ENCODE assay signal across 12 mouse cellular contexts in the genomic region with DNA sequence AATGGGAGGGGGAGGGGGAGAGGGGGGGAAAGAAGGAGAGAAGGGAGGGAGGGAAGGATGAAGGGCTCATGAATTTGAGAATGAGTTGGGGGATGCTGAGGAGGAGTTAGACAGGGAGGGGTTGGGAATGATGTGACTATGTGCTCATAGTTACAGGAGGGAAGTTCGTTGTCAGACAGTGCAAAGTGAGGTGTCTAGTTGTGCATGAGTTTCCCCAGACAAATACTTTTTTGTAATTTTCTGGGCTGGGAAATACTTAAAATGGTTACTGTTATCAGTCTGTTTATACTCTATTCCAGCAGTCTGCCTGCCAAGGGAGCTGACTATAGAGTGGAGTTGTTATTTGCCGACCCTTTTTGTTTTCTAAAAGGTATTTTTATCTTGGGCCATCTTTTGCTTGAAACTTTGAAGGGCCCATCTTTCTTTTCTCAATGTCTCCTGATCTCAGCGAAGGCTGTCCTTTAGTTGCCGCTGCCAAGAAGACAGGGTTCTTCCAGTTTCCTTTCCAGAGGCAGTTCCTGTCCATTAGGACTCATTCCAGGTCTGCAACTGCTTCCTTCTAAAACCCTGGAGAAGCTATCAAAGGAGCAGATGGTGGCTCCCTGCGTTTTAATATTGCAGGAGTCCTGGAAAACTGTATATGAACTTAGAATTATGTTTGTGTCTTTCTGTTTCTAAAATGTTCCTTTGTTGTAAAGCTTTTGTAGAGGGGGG.
DNase-seq lines count a peak whose midpoint lies in the region; ATAC-seq and TF ChIP-seq lines count a peak whose summit lies in the region.
"Had no signal": no experiment of that assay in that cellular context is flagged by ENCODE, and none has a peak within 500 bp of the region (broad histone marks: within the 10 kb centered on the region; RNA-seq: fewer than 3 reads in every experiment).

No protein-coding gene starts in this region.

- DNase-seq in gastrocnemius, adult 2 months: peak; percentile 38
- no peak for DNase-seq in gastrocnemius, adult 8-10 months (ENCODE audit: low spot score in 2 of 2)
- peak; percentile 61 for DNase-seq in midbrain, embryonic 11.5 days (ENCODE audit: low spot score, missing footprints)
- DNase-seq in heart, postnatal 36 days: peak; percentile 24 to 37
- DNase-seq in left cerebral cortex, adult 11 months (ENCODE audit: low spot score): no peak
- DNase-seq: forebrain, postnatal 0 days; thymus, adult 2 months had no signal

- 89% methylated on average over 5 of the region's 5 CpGs for WGBS in midbrain, embryonic 11.5 days
- 91% methylated on average over 5 of the region's 5 CpGs for WGBS in midbrain, embryonic 13.5 days
- WGBS in stomach, embryonic 16.5 days: 52% methylated on average over 5 of the region's 5 CpGs
- 91% methylated on average over 5 of the region's 5 CpGs for WGBS in hindbrain, embryonic 12.5 days

- no peaks in the 10 kb centered on the region for H3K36me3 ChIP-seq in midbrain, embryonic 11.5 days (ENCODE audit: control insufficient read depth, insufficient read depth, low read length)
- peaks cover 8% of the 10 kb centered on the region; the same call in 1 of the 2 replicates for H3K36me3 ChIP-seq in midbrain, embryonic 13.5 days
- H3K36me3 ChIP-seq in stomach, embryonic 16.5 days (ENCODE audit: control insufficient read depth, insufficient read depth, low read length): no peaks in the 10 kb centered on the region
- no peaks in the 10 kb centered on the region for H3K36me3 ChIP-seq in hindbrain, embryonic 12.5 days

- H3K9ac ChIP-seq in midbrain, embryonic 11.5 days (ENCODE audit: low read length): no peak overlapping the region
- no peak overlapping the region for H3K9ac ChIP-seq in midbrain, embryonic 13.5 days (replicated peaks)
- no peak overlapping the region for H3K9ac ChIP-seq in stomach, embryonic 16.5 days (ENCODE audit: low read length)
- no peak overlapping the region for H3K9ac ChIP-seq in hindbrain, embryonic 12.5 days
- H3K9ac ChIP-seq: forebrain, postnatal 0 days had no signal

- H3K27ac ChIP-seq in gastrocnemius, adult 2 months: peak overlapping the region; percentile 4; the same call in 1 of the 2 replicates
- no peak overlapping the region for H3K27ac ChIP-seq in midbrain, embryonic 11.5 days (ENCODE audit: low read depth, low read length)
- no peak overlapping the region for H3K27ac ChIP-seq in midbrain, embryonic 13.5 days
- H3K27ac ChIP-seq in stomach, embryonic 16.5 days (ENCODE audit: low read length): peak overlapping the region; percentile 52; the same call in 1 of the 2 replicates
- no peak overlapping the region for H3K27ac ChIP-seq in hindbrain, embryonic 12.5 days

- ATAC-seq in midbrain, embryonic 11.5 days (ENCODE audit: low FRiP score): no peak
- no peak for ATAC-seq in midbrain, embryonic 13.5 days
- ATAC-seq in stomach, embryonic 16.5 days (ENCODE audit: insufficient read depth, low FRiP score): peak; percentile 42; the same call in 1 of the 2 replicates
- ATAC-seq in hindbrain, embryonic 12.5 days (ENCODE audit: low FRiP score): no peak
- ATAC-seq: CD4-positive, CD25-positive, alpha-beta regulatory T cell, adult 4 months; forebrain, postnatal 0 days; hindbrain, embryonic 16.5 days had no signal

- H3K4me3 ChIP-seq in gastrocnemius, adult 2 months: no peak overlapping the region
- no peak overlapping the region for H3K4me3 ChIP-seq in midbrain, embryonic 11.5 days (ENCODE audit: low read depth, low read length)
- H3K4me3 ChIP-seq in midbrain, embryonic 13.5 days (replicated peaks): no peak overlapping the region
- no peak overlapping the region for H3K4me3 ChIP-seq in stomach, embryonic 16.5 days (replicated peaks; ENCODE audit: low read length)
- no peak overlapping the region for H3K4me3 ChIP-seq in hindbrain, embryonic 12.5 days

- no peaks in the 10 kb centered on the region for H3K27me3 ChIP-seq in midbrain, embryonic 11.5 days (ENCODE audit: control insufficient read depth, insufficient read depth, low read length)
- no peaks in the 10 kb centered on the region for H3K27me3 ChIP-seq in midbrain, embryonic 13.5 days
- H3K27me3 ChIP-seq in stomach, embryonic 16.5 days (ENCODE audit: control insufficient read depth, insufficient read depth, low read length): no peaks in the 10 kb centered on the region
- no peaks in the 10 kb centered on the region for H3K27me3 ChIP-seq in hindbrain, embryonic 12.5 days

- no peak for TF ChIP-seq CTCF in gastrocnemius, adult 2 months (IDR thresholded peaks at IDR 0.05)

- no peaks in the 10 kb centered on the region for H3K9me3 ChIP-seq in midbrain, embryonic 11.5 days (ENCODE audit: control insufficient read depth, low read length)
- H3K9me3 ChIP-seq in midbrain, embryonic 13.5 days: no peaks in the 10 kb centered on the region
- no peaks in the 10 kb centered on the region for H3K9me3 ChIP-seq in stomach, embryonic 16.5 days (replicated peaks; ENCODE audit: control insufficient read depth, low read length)
- H3K9me3 ChIP-seq in hindbrain, embryonic 12.5 days (replicated peaks): no peaks in the 10 kb centered on the region

- intact Hi-C loops in gastrocnemius, adult 2 months (cut with DNase I): no loop called here
- intact Hi-C loops in heart, postnatal 36 days (cut with DNase I): no loop called here

- no peaks in the 10 kb centered on the region for H3K4me1 ChIP-seq in midbrain, embryonic 11.5 days (ENCODE audit: control insufficient read depth, insufficient read depth, low read length)
- H3K4me1 ChIP-seq in midbrain, embryonic 13.5 days (replicated peaks): peaks cover 10% of the 10 kb centered on the region
- H3K4me1 ChIP-seq in stomach, embryonic 16.5 days (ENCODE audit: control insufficient read depth, insufficient read depth, low read length): peaks cover 16% of the 10 kb centered on the region
- peaks cover 7% of the 10 kb centered on the region for H3K4me1 ChIP-seq in hindbrain, embryonic 12.5 days

- no peak overlapping the region for H3K4me2 ChIP-seq in midbrain, embryonic 11.5 days
- no peak overlapping the region for H3K4me2 ChIP-seq in midbrain, embryonic 13.5 days (replicated peaks)
- H3K4me2 ChIP-seq in stomach, embryonic 16.5 days (ENCODE audit: low read depth, low read length): no peak overlapping the region
- no peak overlapping the region for H3K4me2 ChIP-seq in hindbrain, embryonic 12.5 days (replicated peaks)

Comparison
In these comparisons a context has a peak if more than half of its experiments do, and no peak if none do; other contexts are left out.
1. DNase-seq: peak in gastrocnemius, adult 2 months (single experiment), midbrain, embryonic 11.5 days (single experiment) and heart, postnatal 36 days (2 of 2); none in gastrocnemius, adult 8-10 months (0 of 2) and left cerebral cortex, adult 11 months (single experiment).
2. H3K27ac ChIP-seq: peak in gastrocnemius, adult 2 months (single experiment) and stomach, embryonic 16.5 days (single experiment); none in midbrain, embryonic 11.5 days (single experiment), midbrain, embryonic 13.5 days (single experiment) and hindbrain, embryonic 12.5 days (single experiment).